Mouse (Mus musculus) ES-E14 (cell line): ENCODE measurements around the gene Foxp2.

Source experiments
- CHD2 ChIP-seq: IDR thresholded peaks from 2 replicates; pipeline ENCODE4 v1.6.1; 2014; ENCODE audit warnings: mild to moderate bottlenecking, low read depth, low read length, inconsistent platforms
- ZC3H11A ChIP-seq: IDR thresholded peaks from 2 replicates; pipeline ENCODE4 v1.6.1; 2012; ENCODE audit warnings: low read depth, mild to moderate bottlenecking, inconsistent platforms, low read length, borderline replicate concordance

GRCm38 (mm10) chr6:15294081-15294480 is 392.9 kb downstream of the Foxp2 start:
- TF ChIP-seq CHD2 = no peak
- TF ChIP-seq ZC3H11A = no peak
